ENCODE assay signal across 7 mouse cellular contexts in genomic region chr19:60789919-60790506, GRCm38 (mm10). TPM values are rescaled to one million over a fixed set of nuclear protein-coding genes. Genes with fewer than 3 reads are reported as not detected.
DNase-seq lines count a peak whose midpoint lies in the region; ATAC-seq and TF ChIP-seq lines count a peak whose summit lies in the region.

No protein-coding gene starts in this region.

- in situ Hi-C loops in Patski (cut with MboI; ENCODE audit: low pct_unique_long_range_greater_than_20kb), result no loop called here

- no peaks in the 10 kb centered on the region for H3K27me3 ChIP-seq in Patski
- no peaks in the 10 kb centered on the region for H3K27me3 ChIP-seq in hindbrain, embryonic 12.5 days

- H3K4me3 ChIP-seq in hindbrain, embryonic 12.5 days, result peak overlapping the region; percentile 95

- no peaks in the 10 kb centered on the region for H3K9me3 ChIP-seq in hindbrain, embryonic 12.5 days (replicated peaks)

- H3K9ac ChIP-seq in hindbrain, embryonic 12.5 days, result peak overlapping the region; percentile 94

- CTCF ChIA-PET in Patski (lab: Charles Lee), result interaction anchor here (1.6 kb wide), 1 partner anchor 11 kb away, joined by 6 read pairs; no protein-coding TSS in a partner anchor

- intact Hi-C loops in left cerebral cortex, postnatal 10 days (cut with DNase I), result no loop called here

- ATAC-seq in Patski, result peak; percentile 56
- ATAC-seq in hindbrain, embryonic 12.5 days (ENCODE audit: low FRiP score), result peak; percentile 53
- peak; percentile 47 for ATAC-seq in megakaryocyte progenitor cell, adult 5-6 weeks (replicated peaks; ENCODE audit: poor library complexity)

- H3K27ac ChIP-seq in hindbrain, embryonic 12.5 days, result peak overlapping the region; percentile 96

- H3K4me1 ChIP-seq in hindbrain, embryonic 12.5 days, result peaks cover 18% of the 10 kb centered on the region

- no peaks in the 10 kb centered on the region for H3K36me3 ChIP-seq in hindbrain, embryonic 12.5 days

- DNase-seq in Patski (ENCODE audit: low read depth, low spot score), result peak; percentile 15
- peak; percentile 66 to 79 for DNase-seq in cerebellum, postnatal 14 days
- peak; percentile 22 to 38 for DNase-seq in frontal cortex, postnatal 14 days (ENCODE audit: low spot score in 2 of 2)
- DNase-seq in left cerebral cortex, postnatal 10 days (ENCODE audit: extremely low spot score in 1 of 2, low spot score in 2 of 2), result peak; percentile 30 to 85
- DNase-seq in spleen, adult 12 weeks (ENCODE audit: low spot score), result peak; percentile 54

- POLR2A ChIA-PET in Patski (lab: Charles Lee), result interaction anchor here (0.6 to 1.9 kb wide), 3 partner anchors 12 to 48 kb away, joined by 3 to 6 read pairs (median 5); no protein-coding TSS in a partner anchor

- TF ChIP-seq CTCF in Patski (IDR thresholded peaks at IDR 0.05), result no peak

- under 1% methylated on average over 60 of the region's 60 CpGs for WGBS in hindbrain, embryonic 12.5 days

- peak overlapping the region; percentile 62 for H3K4me2 ChIP-seq in hindbrain, embryonic 12.5 days (replicated peaks)

RNA-seq across cellular contexts. Expression of gene Eif3a, which starts 0.4 kb away (rescaled TPM):
- polyA plus RNA-seq in Patski (2021), result 296 TPM
- polyA plus RNA-seq in hindbrain, embryonic 12.5 days (2016; fragmentation: Nextera tagmentation; extraction: Ambion mirVana), result 126 and 129 TPM in 2 replicates
- total RNA-seq in left cerebral cortex, postnatal 10 days (2021), result 100 to 1,000 TPM; 122 to 123 TPM
- 277 and 314 TPM in 2 replicates for total RNA-seq in megakaryocyte progenitor cell, adult 5-6 weeks (2015)
- 313 and 434 TPM in 2 replicates for total RNA-seq in megakaryocyte progenitor cell, adult 5-6 weeks (2017)

RNA-seq across cellular contexts. Expression of gene Fam45a, which starts 21.4 kb away (rescaled TPM):
- polyA plus RNA-seq in Patski (2021), result 40.2 TPM
- 38.2 and 43.5 TPM in 2 replicates for polyA plus RNA-seq in hindbrain, embryonic 12.5 days (2016; fragmentation: Nextera tagmentation; extraction: Ambion mirVana)
- 10 to 100 TPM; 32.7 to 39.6 TPM for total RNA-seq in left cerebral cortex, postnatal 10 days (2021)
- 28.8 and 33.5 TPM in 2 replicates for total RNA-seq in megakaryocyte progenitor cell, adult 5-6 weeks (2015)
- total RNA-seq in megakaryocyte progenitor cell, adult 5-6 weeks (2017), result 18.3 and 25.1 TPM in 2 replicates

RNA-seq across cellular contexts. Expression of gene Nanos1, which starts 34.2 kb away (rescaled TPM):
- polyA plus RNA-seq in Patski (2021), result 10.6 TPM
- 9.0 and 9.6 TPM in 2 replicates for polyA plus RNA-seq in hindbrain, embryonic 12.5 days (2016; fragmentation: Nextera tagmentation; extraction: Ambion mirVana)
- total RNA-seq in left cerebral cortex, postnatal 10 days (2021), result 10 to 100 TPM; 21.6 to 22.6 TPM
- total RNA-seq in megakaryocyte progenitor cell, adult 5-6 weeks (2015), result 1.7 and 2.0 TPM in 2 replicates
- total RNA-seq in megakaryocyte progenitor cell, adult 5-6 weeks (2017), result 0.62 and 0.74 TPM in 2 replicates

Comparison
In these comparisons a context has a peak if more than half of its experiments do, and no peak if none do; other contexts are left out.
1. Peak in every context shown above with its lines: DNase-seq, ATAC-seq, H3K4me3 ChIP-seq and H3K27ac ChIP-seq.
2. DNase-seq: peak in every context shown above with its lines; median percentile 72 in cerebellum, postnatal 14 days; 58 in left cerebral cortex, postnatal 10 days; 54 in spleen, adult 12 weeks; 30 in frontal cortex, postnatal 14 days; 15 in Patski.
3. RNA of gene Nanos1, which starts 34.2 kb away (total RNA-seq): 21.6 to 22.6 TPM in left cerebral cortex, postnatal 10 days; 0.62 to 2.0 TPM in megakaryocyte progenitor cell, adult 5-6 weeks; every median in the first group is over 4 times any median in the second.